Mouse (Mus musculus) gastrocnemius, postnatal 4 days (tissue): ENCODE results near the gene Ring1. TPM values are rescaled to one million over a fixed set of nuclear protein-coding genes. Genes with fewer than 3 reads are reported as not detected.

ENCODE experiments used
- DNase-seq, 2 experiments: peaks; one replicate each; pipeline ENCODE4 v3.0.0; 2021 to 2022; ENCODE audit warnings: low spot score in 2 of 2, mixed read lengths in 2 of 2
- long read RNA-seq, 2 experiments: library from polyadenylated mRNA; stranded (forward); transcript quantifications; one replicate each; pipeline ENCODE4 v2.0.0; 2021
- total RNA-seq, 2 experiments: library from RNA; stranded (reverse); gene quantifications; 2 replicates each; pipeline ENCODE4 v1.2.3; 2021

Gene Ring1
- 10 to 100 TPM; 19.3 to 20.9 TPM for total RNA-seq
- long read RNA-seq, experiment 1, transcript Ring1-201 (7 exons, 2,034 nt): major isoform, 17 of 30 reads
- long read RNA-seq, experiment 1, partial matches to known transcripts: 9 of 30 reads
- long read RNA-seq, experiment 1, other reads (novel, unspliced or antisense): 4 of 30 reads
- long read RNA-seq, experiment 2, transcript Ring1-201 (7 exons, 2,034 nt): major isoform, 39 of 56 reads
- long read RNA-seq, experiment 2, partial matches to known transcripts: 8 of 56 reads
- long read RNA-seq, experiment 2, other reads (novel, unspliced or antisense): 9 of 56 reads

DNA sequence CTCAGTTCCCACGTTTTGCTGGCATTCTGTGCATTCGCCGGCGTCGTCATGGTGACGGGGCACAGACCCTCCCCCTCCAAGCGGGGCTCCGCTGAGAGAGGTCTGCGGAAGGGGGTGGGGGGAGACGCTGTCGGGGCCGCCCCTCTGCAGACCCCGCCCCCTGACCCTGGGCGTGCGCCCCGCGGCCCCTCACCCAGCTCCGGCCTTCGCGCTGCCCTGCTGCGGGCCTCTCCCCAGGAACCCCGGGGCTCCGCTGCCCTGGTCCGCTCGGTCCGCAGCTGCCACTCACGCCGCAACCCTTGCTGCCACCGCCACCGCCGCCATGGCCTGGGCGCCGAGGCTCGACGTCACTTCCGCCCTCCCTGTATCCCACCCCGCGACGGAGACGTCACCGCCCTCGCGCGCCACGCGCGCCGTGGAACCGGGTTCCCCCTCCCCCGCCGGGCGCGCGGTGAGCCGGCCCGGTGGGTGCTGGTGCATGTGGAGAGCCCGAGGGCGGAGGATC lies at the start of gene Ring1:
TSS of gene Ring1 (minus strand) at position 364 of the 505 bp plus-strand sequence.
- DNase-seq: peak; percentile 74 to 86

DNA sequence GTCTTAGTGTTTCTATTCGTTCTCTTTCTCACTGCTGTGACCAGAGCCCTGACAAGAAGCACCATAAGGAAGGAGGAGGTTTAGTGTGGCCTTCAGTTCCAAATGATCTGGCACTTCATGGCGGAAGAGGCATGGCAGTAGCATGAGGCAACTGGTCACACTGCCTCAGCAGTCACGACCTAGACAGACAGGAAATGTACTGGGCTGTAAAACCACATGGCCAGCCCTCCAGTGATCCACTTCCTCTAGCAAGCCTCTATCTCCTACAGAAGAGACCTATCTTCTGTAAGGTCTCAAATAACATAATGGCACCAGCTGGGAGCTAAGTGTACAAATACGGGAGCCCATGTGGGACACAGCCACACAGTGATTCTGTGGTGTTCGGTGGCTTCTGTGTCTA lies 47.6 kb upstream of the Ring1 start:
- DNase-seq: no peak

DNA sequence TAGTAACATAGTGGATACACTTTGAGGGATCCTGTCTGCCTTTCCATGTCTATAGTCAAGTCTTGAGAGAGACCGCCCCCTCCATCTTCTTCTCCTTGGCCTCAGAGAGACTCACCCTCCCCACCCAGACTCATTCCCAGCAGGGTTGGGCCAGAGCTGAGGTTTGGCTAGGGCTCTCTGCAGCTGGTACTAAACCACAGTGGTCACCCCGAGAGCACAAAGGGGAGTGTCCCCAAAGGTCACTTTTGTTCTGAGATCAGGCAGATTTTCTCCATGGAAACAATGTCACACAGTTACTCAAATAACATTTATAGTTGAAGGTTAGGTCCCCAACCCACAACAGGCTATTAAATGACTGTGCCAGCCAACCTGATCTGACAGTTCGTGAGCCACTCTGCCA lies 44.4 kb upstream of the Ring1 start:
- no peak for DNase-seq

DNA sequence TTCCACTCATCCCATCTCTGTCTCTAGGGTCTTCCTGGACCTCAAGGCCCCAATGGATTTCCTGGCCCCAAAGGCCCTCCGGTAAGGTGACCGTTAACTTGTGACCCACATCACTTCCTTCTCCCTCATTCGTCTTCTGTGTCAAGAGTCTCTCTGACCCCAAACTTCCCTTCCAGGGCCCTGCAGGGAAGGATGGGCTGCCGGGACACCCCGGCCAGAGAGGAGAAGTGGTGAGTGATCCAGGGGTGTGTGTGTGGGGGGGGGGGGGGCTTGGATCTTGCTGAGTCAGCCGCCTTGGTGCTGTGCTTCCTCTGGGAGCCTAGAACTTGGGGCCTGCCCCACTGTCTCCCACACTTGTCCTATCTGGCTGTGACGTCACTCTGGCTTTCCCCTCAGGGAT lies 32.7 kb upstream of the Ring1 start:
- no peak for DNase-seq

DNA sequence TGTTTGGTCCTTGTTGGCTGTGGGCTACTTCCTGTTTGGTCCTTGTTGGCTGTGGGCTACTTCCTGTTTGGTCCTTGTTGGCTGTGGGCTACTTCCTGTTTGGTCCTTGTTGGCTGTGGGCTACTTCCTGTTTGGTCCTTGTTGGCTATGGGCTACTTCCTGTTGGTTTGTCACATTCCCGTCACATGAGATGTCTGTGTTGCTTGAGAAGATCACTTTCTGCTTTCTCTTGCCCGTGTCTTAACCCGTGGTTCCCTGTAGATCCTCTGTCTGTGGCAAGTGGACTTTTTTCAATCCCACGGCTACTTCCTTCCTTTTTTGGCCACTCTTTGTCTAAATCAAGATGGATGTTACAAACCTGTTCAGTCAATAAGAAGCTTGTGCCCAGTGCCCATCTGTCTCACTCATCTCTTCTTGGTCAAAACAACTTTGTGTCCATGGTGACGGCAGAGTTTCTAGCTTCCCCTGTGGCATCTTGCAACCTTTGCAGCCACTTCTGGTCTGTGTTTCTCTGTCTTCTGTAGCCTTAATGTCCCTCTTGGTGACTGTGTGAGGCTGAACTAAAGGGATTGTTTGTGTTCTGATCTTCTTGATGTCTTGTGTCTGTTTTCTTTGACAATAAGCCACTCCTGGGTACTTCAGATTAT lies 23.0 kb upstream of the Ring1 start:
- DNase-seq: no peak

DNA sequence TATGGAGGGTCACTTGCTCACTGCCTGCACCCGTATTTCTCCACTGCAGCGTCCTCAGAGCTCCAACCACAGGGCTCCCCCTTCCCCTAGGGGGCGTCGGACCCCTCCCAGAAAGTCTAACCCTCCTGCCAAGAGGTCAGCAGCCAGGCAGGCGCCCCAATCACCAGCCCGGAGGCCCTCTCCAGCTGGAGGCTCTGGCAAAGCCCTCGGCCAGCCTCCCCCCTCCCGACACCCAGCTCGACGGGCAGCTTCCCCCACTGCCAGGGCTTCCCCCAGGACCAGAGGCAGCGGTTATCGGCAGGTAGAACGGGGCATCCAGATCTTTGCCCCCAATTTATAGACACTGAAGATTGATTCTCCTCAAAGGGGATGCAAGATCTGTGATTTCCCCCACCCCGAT lies 21.5 kb upstream of the Ring1 start:
- no peak for DNase-seq

DNA sequence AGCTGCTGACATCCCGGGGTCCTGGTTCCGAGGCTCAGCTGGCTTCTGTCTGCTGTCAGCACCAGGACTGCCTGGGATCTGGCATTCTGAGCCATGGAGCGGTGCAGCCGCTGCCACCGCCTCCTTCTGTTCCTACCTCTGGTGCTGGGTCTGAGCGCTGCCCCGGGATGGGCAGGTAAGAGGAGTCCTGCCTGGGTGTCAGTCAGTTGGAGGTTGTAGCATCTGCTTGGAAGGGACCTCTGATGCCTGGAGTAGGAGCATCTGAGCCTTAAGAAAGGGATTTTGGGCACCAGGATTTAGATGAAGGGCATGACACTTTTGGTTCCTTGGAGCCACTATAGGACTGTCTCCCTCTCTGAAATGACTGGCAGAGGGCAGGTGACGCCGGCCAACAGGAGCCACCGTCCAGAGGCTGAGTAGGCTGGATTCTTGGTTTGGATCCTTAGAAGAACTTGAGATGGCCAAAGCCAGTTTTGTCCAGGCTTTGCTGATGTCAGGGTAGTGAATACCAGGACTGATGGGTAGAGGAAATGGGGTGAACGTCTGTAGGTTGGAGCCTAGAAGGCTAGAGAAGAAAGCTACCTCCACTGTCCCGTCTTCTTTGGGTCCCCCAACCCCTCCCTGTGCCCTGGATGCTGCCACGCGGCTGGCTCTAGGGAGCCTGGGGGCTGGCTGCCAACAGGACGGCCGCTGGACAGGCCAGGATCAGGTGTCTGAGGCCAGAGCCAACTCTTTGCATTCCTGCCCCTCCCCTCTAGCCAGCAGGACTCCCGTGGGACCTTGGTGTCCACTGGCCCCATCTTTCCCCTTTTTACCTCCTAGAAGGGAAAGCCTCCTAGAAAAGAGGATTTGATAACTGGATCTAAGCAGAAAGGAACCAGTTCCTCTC lies 15.3 kb upstream of the Ring1 start:
- DNase-seq: peak in 1 of 2 experiments; percentile 75

DNA sequence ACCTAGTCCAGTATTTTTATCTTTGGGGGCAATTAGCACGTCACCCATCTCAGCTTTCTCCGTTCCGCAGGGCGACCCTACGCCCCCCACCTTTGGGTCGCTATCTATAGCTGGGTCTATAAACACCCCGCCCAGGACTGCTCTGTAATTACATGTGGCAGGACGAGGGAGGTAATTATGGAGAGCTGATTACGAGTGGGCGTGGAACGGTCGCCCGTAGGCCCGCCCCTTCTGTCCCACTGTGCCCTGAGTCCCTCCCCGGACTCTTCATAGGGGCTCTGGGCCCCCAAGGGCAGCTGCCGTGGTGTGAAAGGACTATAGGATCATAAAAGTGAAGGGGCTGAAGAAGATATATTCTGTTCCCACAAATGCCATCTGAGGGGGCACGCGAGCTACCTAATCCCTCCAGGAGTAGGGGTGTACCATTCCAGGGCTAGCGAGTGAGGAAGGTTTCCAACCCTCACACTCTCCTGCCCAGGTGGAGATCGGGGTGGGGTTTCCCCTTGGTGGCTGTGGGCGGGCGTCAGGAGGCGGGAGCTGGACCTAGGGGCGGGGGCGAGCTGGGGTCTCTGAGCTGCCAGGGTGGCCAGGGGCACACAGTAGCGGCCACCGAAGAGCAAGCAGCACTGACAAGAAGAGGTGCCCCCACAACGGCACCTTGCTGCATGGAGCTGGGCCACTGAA lies 14.5 kb upstream of the Ring1 start, which contains the start of gene Col11a2:
TSS of gene Col11a2 (plus strand) at position 560 of the 684 bp plus-strand sequence.
- DNase-seq: no peak

DNA sequence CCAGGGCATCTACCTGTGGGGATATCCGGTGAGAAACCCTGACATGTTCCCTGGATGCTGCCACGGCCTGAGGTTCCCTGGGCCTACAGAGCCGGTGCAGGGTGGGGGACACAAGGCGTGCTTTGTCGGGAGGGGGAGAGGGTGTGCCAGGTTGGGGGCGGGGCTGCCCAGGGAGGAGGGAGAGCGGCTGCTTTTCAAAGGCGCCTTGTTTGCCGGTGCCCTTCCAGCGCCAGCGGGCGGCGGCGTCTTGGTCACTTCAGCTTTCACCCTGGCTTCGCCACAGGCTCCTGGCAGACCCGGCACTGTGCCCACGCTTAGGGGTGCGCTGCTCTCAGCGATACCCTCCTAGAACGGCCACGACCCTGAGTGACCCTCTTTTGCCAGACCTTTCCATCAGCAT lies 14.0 kb upstream of the Ring1 start:
- DNase-seq: peak in 1 of 2 experiments; percentile 41

DNA sequence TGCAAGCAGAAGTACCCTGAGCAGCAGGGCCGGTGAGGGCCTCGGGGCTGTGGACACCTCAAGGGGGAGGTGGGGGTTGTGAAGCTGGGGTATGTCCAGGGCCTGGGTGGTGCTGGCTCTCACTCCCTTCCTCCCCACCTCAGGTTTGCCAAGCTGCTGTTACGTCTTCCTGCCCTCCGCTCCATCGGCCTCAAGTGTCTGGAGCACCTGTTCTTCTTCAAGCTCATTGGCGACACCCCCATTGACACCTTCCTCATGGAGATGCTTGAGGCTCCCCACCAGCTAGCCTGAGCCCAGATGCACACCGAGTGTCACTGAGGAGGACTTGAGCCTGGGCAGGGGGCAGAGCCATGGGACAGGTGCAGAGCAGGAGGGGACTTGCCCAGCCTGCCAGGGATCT lies 12.8 kb upstream of the Ring1 start:
- no peak for DNase-seq

DNA sequence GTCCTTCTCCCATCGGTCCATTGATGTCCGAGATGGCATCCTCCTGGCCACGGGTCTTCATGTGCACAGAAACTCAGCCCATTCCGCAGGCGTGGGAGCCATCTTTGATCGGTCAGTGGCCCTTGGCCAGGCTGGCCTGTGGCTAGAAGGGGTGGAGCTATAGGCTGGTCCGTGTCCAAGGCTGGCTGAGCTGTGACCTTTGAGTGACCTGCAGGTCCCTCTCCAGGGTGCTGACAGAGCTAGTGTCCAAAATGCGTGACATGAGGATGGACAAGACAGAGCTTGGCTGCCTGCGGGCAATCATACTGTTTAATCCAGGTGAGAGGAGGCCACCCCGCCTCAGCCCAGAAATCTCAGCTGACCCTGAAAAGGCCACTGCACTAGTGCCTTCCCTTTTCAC lies 12.2 kb upstream of the Ring1 start:
- peak in 1 of 2 experiments; percentile 25 for DNase-seq

DNA sequence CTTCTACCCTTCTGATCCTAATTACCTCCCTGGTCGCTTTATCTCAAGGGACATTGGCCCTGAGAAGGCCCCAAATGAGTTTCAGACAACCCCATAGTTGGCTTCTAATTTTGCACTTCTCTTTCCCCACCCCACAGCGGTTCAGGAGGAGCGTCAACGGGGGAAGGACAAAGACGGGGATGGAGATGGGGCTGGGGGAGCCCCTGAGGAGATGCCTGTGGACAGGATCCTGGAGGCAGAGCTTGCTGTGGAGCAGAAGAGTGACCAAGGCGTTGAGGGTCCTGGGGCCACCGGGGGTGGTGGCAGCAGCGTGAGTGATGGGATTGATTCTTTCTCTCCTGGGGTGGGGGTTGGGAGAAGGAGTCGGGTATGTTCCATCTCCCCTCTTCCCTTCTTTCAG lies 11.0 kb upstream of the Ring1 start:
- DNase-seq: peak in 1 of 2 experiments; percentile 13

DNA sequence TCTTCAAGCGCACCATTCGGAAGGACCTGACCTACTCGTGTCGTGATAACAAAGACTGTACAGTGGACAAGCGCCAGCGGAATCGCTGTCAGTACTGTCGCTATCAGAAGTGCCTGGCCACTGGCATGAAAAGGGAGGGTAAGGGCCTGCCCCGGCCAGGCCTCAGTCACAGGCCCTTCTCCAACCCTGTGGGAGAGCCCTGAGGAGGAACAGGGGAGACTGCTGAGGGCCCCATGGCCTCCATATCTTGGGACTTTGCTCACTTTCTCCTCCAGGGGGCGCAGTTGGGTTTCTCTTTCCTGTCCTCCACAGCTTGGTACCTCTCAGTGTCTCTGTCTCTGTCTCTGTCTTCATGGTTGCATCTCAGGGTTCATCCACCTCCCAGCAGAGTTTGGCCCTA lies 9.6 kb upstream of the Ring1 start:
- peak in 1 of 2 experiments; percentile 53 for DNase-seq

DNA sequence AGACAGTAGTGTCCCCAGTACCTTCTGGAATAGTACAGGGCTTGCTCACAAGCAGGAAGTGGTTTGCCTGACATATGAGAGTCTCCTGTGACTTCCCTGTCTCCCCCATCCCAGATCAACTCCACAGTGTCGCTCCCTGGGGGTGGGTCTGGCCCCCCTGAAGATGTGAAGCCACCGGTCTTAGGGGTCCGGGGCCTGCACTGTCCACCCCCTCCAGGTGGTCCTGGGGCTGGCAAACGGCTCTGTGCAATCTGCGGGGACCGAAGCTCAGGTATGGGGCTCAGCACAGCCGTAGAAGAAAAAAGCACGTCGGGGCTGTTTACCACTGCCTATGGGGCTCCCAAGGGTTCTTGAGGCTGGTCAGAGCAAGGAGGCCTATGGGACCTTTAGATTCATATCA lies 9.0 kb upstream of the Ring1 start:
- peak in 1 of 2 experiments; percentile 20 for DNase-seq

DNA sequence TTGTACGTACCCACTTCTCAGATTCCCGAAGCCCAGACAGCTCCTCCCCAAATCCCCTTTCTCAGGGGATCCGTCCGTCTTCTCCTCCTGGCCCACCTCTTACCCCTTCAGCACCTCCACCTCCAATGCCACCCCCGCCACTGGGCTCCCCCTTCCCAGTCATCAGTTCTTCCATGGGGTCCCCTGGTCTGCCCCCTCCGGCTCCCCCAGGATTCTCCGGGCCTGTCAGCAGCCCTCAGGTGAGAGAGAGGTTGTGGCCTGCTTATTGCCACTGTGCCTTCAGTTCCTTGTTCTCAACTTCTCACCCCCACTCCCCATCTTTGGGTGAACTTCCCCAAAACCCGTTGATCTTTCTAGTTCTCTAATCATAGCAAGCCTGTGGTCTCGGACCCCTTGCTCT lies 8.3 kb upstream of the Ring1 start:
- DNase-seq: peak in 1 of 2 experiments; percentile 36

DNA sequence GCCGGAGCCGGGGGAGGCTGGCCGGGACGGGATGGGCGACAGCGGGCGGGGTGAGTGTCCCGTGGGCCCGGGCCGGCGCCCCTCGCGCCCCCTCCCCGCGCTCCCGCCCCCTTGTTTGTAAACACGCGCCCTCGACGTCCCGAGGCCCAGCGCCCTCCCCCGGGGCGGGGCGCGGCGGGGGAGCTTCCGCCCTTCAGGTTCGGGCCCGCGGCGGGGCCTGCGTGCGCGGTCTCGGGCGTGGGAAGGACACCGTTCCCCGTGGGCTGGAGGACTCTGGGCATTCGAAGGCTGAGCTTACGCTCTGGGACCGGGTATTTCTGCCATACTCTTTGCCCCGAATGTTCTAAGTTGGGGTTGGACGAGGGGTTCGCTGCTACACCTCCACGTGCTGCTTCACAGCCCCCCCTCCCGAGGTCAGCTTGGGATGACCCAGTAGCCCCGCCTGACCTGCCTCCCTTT lies 7.7 kb upstream of the Ring1 start:
- peak in 1 of 2 experiments; percentile 69 for DNase-seq

DNA sequence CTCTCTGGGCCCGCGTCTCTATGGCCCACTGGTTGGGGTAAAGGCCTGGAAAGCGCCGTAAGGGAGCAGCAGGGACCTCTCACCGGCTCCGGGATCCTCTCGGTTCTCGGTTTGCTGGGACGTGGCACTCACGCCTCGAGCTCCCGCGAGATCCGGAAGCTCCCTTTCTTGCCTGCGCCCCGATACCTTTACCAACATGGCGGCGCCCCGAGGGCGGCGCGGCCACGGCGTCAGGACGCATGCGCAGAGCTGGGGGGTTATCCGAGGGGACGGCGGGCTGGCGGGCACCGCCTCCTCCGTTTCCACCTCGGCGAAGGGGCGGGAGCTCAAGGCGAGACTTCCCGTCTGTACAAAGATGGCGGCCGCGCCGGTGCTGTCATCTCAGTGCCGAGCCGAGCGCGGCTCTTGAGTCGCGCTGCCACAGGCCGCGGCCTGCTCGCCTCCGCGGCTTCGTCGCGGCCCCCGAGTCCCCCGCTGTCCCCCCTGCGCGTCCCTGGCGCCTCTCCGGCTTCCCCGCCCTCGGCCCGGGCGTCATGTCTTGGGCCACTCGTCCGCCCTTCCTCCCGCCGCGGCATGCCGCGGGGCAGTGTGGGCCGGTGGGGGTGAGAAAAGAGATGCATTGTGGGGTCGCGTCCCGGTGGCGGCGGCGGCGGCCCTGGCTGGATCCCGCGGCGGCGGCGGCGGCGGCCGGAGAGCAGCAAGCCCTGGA lies 7.1 kb upstream of the Ring1 start, which contains the start of the genes Slc39a7 and Rxrb:
TSS of gene Slc39a7 (minus strand) at position 218 of the 709 bp plus-strand sequence.
TSS of gene Rxrb (plus strand) at position 348 of the 709 bp plus-strand sequence.
- peak; percentile 99 to 100 for DNase-seq

DNA sequence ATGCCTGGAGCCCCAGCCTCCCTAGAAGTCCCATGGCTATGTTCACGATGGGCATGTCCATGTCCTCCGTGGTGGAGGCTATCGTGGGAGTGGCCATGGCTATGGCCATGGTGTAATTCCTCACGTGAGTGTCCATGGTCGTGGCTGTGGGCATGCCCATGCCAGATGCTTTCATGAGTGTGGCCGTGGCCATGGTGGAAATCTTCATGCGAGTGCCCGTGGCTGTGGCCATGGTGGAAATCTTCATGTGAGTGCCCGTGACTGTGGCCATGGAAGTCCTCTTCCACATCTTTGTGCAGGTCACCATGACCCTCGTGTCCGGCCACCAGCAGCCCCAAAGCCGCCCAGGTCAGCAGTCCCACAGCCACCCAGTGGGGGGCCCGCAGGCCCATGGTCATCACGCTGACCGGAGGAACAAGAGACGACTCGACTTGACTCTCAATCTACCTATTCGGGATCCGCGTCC lies 6.4 kb upstream of the Ring1 start:
- DNase-seq: peak in 1 of 2 experiments; percentile 37

DNA sequence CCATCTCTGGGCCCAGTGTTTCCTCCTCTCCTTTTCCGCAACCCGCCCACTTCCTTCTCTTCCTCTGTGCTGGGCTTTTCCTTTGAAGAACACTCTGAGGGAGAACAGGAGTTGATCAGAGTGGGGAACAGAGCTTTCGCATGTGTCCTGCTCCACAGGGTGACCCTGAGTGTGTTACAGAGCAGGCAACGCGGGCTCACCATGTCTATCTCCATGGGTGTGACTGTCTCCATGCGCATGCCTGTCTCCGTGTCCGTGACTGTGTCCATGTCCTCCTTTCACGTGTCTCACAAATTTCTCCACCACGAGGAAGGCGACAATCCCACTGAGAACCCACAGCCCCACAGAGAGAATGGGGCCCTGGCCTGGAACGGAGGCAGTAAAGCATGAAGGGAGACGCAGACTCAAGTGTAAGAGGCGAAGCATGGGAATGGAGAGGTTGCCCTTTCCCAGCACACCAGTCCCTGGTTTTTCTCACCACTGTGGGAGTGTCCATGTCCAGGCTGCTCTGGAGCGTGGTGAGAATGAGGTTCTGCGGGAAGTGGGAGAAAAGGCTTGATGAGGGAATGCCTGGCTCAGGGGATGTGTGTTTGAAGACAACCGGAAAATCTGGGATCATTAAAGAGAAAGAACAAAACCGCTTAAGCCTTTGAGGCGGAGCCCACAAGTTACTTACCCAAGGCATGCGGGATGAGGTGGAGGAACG lies 5.6 kb upstream of the Ring1 start:
- DNase-seq: no peak
